Mouse (Mus musculus) stomach, embryonic 15.5 days (tissue): ENCODE results near the gene Nsmf. TPM values are rescaled to one million over a fixed set of nuclear protein-coding genes. Genes with fewer than 3 reads are reported as not detected.

Experiments used
- microRNA-seq: library from miRNA; unstranded; fragments of <30 nt; microRNA quantifications from one replicate; pipeline ENCODE4, GENCODE M21; 2016
- polyA plus RNA-seq: library from polyadenylated mRNA; unstranded; fragments of >200 nt; fragmentation: Nextera tagmentation; extraction: Ambion mirVana; gene quantifications from 2 replicates; pipeline ENCODE4 v1.2.1, GENCODE M21; 2015

The Nsmf gene
- polyA plus RNA-seq, 1 experiment from 2014 or later, result 59.8 TPM

Small RNA genes within 50 kb of the gene (microRNA-seq; reads per million reads assigned to microRNA genes)
- gene Gm24328 (not detected), gene Mir7664 (not detected)

Other genes with a start within 250 kb of the Nsmf start
- 72.4 and 74.2 TPM in 2 replicates for gene Ehmt1, start 134.7 kb upstream of the Nsmf start, polyA plus RNA-seq
- gene Arrdc1, start 119.1 kb upstream of the Nsmf start, polyA plus RNA-seq, result 90.2 and 90.5 TPM in 2 replicates
- gene Zmynd19, start 104.6 kb upstream of the Nsmf start, polyA plus RNA-seq, result 16.5 and 16.6 TPM in 2 replicates
- 23.1 and 24.0 TPM in 2 replicates for gene Dph7, start 92.0 kb upstream of the Nsmf start, polyA plus RNA-seq
- gene Mrpl41, start 79.3 kb upstream of the Nsmf start, polyA plus RNA-seq, result 122 and 129 TPM in 2 replicates
- 8.6 TPM in 2 replicates for gene Pnpla7, start 78.3 kb upstream of the Nsmf start, polyA plus RNA-seq
- gene Entpd8, start 25.9 kb downstream of the Nsmf start, polyA plus RNA-seq, result 2.5 and 2.8 TPM in 2 replicates
- 11.4 and 16.1 TPM in 2 replicates for gene Noxa1, start 40.8 kb downstream of the Nsmf start, polyA plus RNA-seq
- 16.9 and 17.1 TPM in 2 replicates for gene Nrarp, start 126.4 kb downstream of the Nsmf start, polyA plus RNA-seq
- gene Tor4a, start 142.5 kb downstream of the Nsmf start, polyA plus RNA-seq, result 15.5 and 17.2 TPM in 2 replicates
- gene Nelfb, start 157.1 kb downstream of the Nsmf start, polyA plus RNA-seq, result 105 and 106 TPM in 2 replicates
- 0.18 TPM in 1 of 2 replicates, not detected in the other for gene Stpg3, start 160.3 kb downstream of the Nsmf start, polyA plus RNA-seq
- gene Fam166a, start 164.4 kb downstream of the Nsmf start, polyA plus RNA-seq, result 0.92 and 1.5 TPM in 2 replicates
- gene Tubb4b, start 170.3 kb downstream of the Nsmf start, polyA plus RNA-seq, result 607 and 620 TPM in 2 replicates
- gene Slc34a3, start 180.0 kb downstream of the Nsmf start, polyA plus RNA-seq, result 0.65 and 0.86 TPM in 2 replicates
- 0.10 and 0.13 TPM in 2 replicates for gene Rnf224, start 182.4 kb downstream of the Nsmf start, polyA plus RNA-seq
- gene Rnf208, start 187.9 kb downstream of the Nsmf start, polyA plus RNA-seq, result 13.7 and 13.8 TPM in 2 replicates
- gene Cysrt1, start 188.1 kb downstream of the Nsmf start, polyA plus RNA-seq, result 7.9 and 22.2 TPM in 2 replicates
- gene AL732309.1, start 192.5 kb downstream of the Nsmf start, polyA plus RNA-seq, result 5.7 and 7.2 TPM in 2 replicates
- 24.4 and 25.1 TPM in 2 replicates for gene Tmem203, start 201.1 kb downstream of the Nsmf start, polyA plus RNA-seq
- 16.8 and 17.7 TPM in 2 replicates for gene Tprn, start 208.3 kb downstream of the Nsmf start, polyA plus RNA-seq
- 209 TPM in 2 replicates for gene Ssna1, start 218.1 kb downstream of the Nsmf start, polyA plus RNA-seq
- gene Anapc2, start 218.1 kb downstream of the Nsmf start, polyA plus RNA-seq, result 108 and 114 TPM in 2 replicates
- gene Tmem210, start 233.8 kb downstream of the Nsmf start, polyA plus RNA-seq, result not detected in 2 replicates
- gene Lrrc26, start 235.6 kb downstream of the Nsmf start, polyA plus RNA-seq, result 4.4 and 6.9 TPM in 2 replicates